Mouse (Mus musculus) kidney, postnatal 0 days (tissue): ENCODE data around the gene Lrrn4cl. TPM values are rescaled to one million over a fixed set of nuclear protein-coding genes. Genes with fewer than 3 reads are reported as not detected.

Experiments
- ATAC-seq: fragments of 200-750 bp; cut with Nextera tagmentation; replicated peaks from 2 replicates; pipeline ENCODE4 v1.8.0; 2017; ENCODE audit warnings: low read depth, moderate number of reproducible peaks, moderate TSS enrichment, moderate library complexity; ENCODE audit not compliant: low FRiP score
- DNase-seq: peaks from one replicate; pipeline ENCODE4 v3.0.0-alpha.2; 2016; ENCODE audit warnings: low spot score
- H3K27ac ChIP-seq: fragments of 300-500 bp; sonication (generic); 2 replicates; pipeline ENCODE4 v1.5.1; 2014; ENCODE audit warnings: mild to moderate bottlenecking
- H3K27me3 ChIP-seq: fragments of 300-500 bp; sonication (generic); 2 replicates; pipeline ENCODE4 v1.6.1; 2014; ENCODE audit warnings: low read length, mixed read lengths; ENCODE audit not compliant: insufficient read depth
- H3K36me3 ChIP-seq: fragments of 300-500 bp; sonication (generic); 2 replicates; pipeline ENCODE4 v1.6.1; 2014; ENCODE audit warnings: low read length, mixed read lengths; ENCODE audit not compliant: insufficient read depth
- H3K4me1 ChIP-seq: fragments of 300-500 bp; sonication (generic); replicated peaks from 2 replicates; pipeline ENCODE4 v1.6.1; 2014; ENCODE audit warnings: antibody characterized with exemption, low read length, mixed read lengths; ENCODE audit not compliant: insufficient read depth
- H3K4me2 ChIP-seq: fragments of 300-500 bp; sonication (generic); 2 replicates; pipeline ENCODE4 v1.6.1; 2014; ENCODE audit warnings: mild to moderate bottlenecking, low read length, moderate library complexity, mixed read lengths
- H3K4me3 ChIP-seq: fragments of 300-500 bp; sonication (generic); replicated peaks from 2 replicates; pipeline ENCODE4 v1.5.1; 2014; ENCODE audit warnings: low read depth, low read length
- H3K9ac ChIP-seq: fragments of 300-500 bp; sonication (generic); 2 replicates; pipeline ENCODE4 v1.6.1; 2014; ENCODE audit warnings: low read depth, low read length
- H3K9me3 ChIP-seq: fragments of 300-500 bp; sonication (generic); replicated peaks from 2 replicates; pipeline ENCODE4 v1.6.1; 2016; ENCODE audit warnings: low read length, inconsistent platforms, mixed read lengths
- CTCF ChIP-seq: IDR thresholded peaks from 2 replicates; pipeline ENCODE4 v1.5.1; 2016; ENCODE audit warnings: antibody characterized with exemption, low read depth, mild to moderate bottlenecking, moderate library complexity
- WGBS: fragments of 180-500 bp; shearing (Covaris S2); extraction: QIAGEN DNeasy Blood & Tissue Kit; methylation state at CpG from one replicate; pipeline ENCODE4 v1.1.7; 2014; 5-methylcytosine and 5-hydroxymethylcytosine counted together
- polyA plus RNA-seq: library from polyadenylated mRNA; unstranded; fragments of >200 nt; fragmentation: Nextera tagmentation; extraction: Ambion mirVana; gene quantifications from 2 replicates; pipeline ENCODE4 v1.2.1, GENCODE M21; 2015

Gene Lrrn4cl
- polyA plus RNA-seq, 1 experiment from 2014 or later: 1.1 TPM

DNA sequence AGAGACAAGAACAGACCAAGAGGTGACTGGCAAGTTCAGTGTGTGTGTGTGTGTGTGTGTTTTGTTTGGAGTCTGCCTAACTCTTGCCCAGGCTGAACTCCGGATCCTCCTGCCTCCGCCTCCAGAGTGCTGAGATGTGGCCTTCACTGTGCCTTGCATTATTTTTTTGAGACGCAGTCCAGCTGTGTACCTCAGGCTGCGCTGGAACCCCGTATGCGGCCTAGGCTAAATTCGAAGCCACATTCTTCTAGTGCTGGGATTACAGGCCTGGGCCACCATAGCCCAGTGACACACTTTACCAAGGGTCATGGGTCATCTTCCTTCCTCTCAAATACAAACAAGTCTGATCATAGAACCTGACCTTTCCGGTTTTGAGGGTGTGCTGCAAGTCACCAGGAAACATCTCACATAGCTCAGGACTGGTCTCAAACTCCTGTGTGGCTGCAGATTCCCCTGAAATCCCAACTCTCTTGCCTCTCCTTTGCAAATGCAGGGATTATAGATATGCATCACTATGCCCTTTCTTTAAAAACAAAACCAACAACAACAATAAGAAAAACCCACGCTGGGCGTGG lies 21.8 kb downstream of the Lrrn4cl start:
- H3K36me3 ChIP-seq: peaks cover 31% of the 10 kb centered on the region
- DNase-seq: no peak
- H3K4me1 ChIP-seq: 0 out of 2 replicates have a peak, but pooled peaks cover 5% of the 10 kb centered on the region
- peak overlapping the region; percentile 96 for H3K4me3 ChIP-seq
- no peak for ATAC-seq
- H3K27ac ChIP-seq: peak overlapping the region; percentile 90
- peak overlapping the region; percentile 96 for H3K9ac ChIP-seq
- H3K27me3 ChIP-seq: no peaks in the 10 kb centered on the region
- 63% methylated on average over 10 of the region's 10 CpGs for WGBS
- no peaks in the 10 kb centered on the region for H3K9me3 ChIP-seq
- peak overlapping the region; percentile 80 for H3K4me2 ChIP-seq
- no peak for TF ChIP-seq CTCF

DNA sequence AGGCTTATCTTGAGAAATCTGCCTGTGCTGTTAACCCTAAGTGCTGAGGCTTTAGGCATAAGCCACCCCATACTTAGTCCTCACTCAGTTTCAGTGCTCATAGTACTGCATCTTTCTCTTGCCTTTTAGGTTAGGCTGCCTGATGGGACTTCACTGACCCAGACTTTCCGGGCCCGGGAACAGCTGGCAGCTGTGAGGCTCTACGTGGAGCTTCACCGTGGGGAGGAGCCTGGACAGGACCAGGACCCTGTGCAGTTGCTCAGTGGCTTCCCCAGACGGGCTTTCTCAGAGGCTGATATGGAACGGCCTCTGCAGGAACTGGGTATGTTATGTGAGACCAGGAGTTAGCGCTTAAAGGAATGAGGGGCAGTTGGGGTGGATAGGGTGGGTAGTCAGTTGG lies 24.5 kb downstream of the Lrrn4cl start:
- DNase-seq: no peak
- 90% methylated on average over 7 of the region's 7 CpGs for WGBS
- no peak overlapping the region for H3K4me3 ChIP-seq
- peaks cover 31% of the 10 kb centered on the region for H3K36me3 ChIP-seq
- no peak overlapping the region for H3K4me2 ChIP-seq
- no peak for TF ChIP-seq CTCF
- no peak overlapping the region for H3K9ac ChIP-seq
- no peak overlapping the region for H3K27ac ChIP-seq
- H3K27me3 ChIP-seq: no peaks in the 10 kb centered on the region
- no peaks in the 10 kb centered on the region for H3K9me3 ChIP-seq
- H3K4me1 ChIP-seq: 0 out of 2 replicates have a peak, but pooled peaks cover 5% of the 10 kb centered on the region
- ATAC-seq: no peak

DNA sequence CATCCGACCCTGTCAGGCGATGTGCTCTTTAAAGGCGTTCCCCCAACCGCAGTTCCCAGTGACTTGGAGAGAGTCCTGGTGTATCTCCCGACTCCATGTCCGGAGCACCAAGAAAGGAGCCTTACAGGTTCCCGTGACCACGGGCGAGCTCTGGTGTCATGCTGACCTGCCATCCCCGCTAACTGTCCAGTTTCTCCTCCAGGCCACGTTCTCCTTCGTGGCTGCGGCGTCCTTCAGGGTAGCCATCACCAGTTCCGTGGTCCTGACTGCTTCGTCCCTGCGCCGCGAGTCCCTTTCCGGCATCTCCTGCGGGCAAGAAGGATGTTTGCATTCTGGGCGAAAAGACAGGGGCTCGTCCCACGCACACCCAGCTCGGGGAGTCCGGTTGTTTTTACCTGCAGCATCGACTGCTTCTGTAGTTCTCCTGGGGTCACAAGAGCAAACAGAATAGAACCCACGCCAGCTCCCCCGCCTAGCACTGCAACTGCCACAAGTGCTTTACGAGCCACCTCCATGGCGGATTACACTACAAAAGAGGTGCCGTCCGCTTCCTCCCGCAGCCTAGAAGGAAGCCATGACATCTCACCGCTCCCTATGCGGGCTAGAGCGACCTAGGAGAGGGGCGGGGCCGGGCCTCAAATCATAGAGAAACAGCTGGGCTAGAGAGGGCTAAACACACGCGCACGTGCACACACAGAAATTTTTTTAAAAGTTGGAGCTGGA lies 29.9 kb downstream of the Lrrn4cl start, which contains the start of gene Uqcc3:
TSS of gene Uqcc3 (minus strand) at position 613 of the 723 bp plus-strand sequence.
- under 1% methylated on average over 42 of the region's 42 CpGs for WGBS
- Histone ChIP-seq H3K9ac (peak within 1 kb of the TSS; percentile 88), H3K4me2 (peak within 1 kb of the TSS; percentile 78), H3K36me3 (peaks cover 10% of the 10 kb centered on the region), H3K9me3 (no peaks in the 10 kb centered on the region), H3K27ac (peak within 1 kb of the TSS; percentile 87), H3K4me3 (peak within 1 kb of the TSS; percentile 81), H3K4me1 (no peaks in the 10 kb centered on the region), H3K27me3 (no peaks in the 10 kb centered on the region)
- TF ChIP-seq CTCF: no peak
- ATAC-seq (peak; percentile 96), DNase-seq (peak; percentile 97)

DNA sequence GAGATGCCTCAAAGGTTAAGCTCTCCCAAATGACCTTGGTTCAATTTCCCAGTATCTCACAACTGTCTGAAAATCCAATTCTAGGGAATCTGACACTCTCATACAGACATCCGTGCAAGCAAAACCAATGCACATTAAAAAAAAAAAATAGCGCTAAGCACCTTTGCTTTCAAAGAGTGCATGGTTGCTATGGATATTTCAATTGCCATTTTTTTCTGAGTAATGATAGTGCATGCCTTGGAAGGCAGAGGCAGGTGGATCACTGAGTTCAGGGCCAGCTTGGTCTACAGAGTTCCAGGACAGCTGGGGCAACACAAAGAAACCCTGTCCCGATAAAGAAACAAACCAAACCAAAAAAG lies 30.4 kb downstream of the Lrrn4cl start:
- ATAC-seq: peak; percentile 23; the same call in 1 of the 2 replicates
- no peak for DNase-seq
- peak overlapping the region; percentile 88; the same call in 1 of the 2 replicates for H3K9ac ChIP-seq
- H3K4me1 ChIP-seq: no peaks in the 10 kb centered on the region
- H3K27me3 ChIP-seq: no peaks in the 10 kb centered on the region
- no peaks in the 10 kb centered on the region for H3K9me3 ChIP-seq
- peak overlapping the region; percentile 78 for H3K4me2 ChIP-seq
- H3K36me3 ChIP-seq: peaks cover 10% of the 10 kb centered on the region
- peak overlapping the region; percentile 81 for H3K4me3 ChIP-seq
- WGBS: 12% methylated on average over 3 of the region's 3 CpGs
- TF ChIP-seq CTCF: no peak
- H3K27ac ChIP-seq: no peak overlapping the region; the same call in 1 of the 2 replicates

DNA sequence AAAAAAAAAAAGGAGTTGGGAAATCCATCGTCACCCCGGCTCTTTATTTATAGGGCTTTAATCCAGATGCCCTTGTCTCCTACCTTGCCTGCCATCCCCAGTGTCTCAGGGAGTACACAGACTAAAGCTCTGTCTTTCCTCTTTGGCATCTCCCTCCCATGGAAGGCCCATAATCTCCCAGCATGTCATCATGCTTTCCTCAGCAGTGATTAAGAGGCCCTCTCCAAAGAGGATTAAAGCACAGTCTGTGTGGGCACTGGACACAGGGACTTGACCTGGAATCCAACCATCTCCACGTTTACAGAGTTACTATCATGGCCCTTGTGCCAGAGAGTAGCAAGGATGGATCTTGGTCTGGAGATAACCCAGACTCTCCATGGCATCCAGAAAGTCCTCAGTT lies 33.0 kb downstream of the Lrrn4cl start, which contains the start of the genes Lbhd1 and Gm49403:
TSS of gene Lbhd1 (plus strand) at position 117 of the 400 bp plus-strand sequence.
TSS of gene Gm49403 (plus strand) at position 315 of the 400 bp plus-strand sequence.
- TF ChIP-seq CTCF: no peak
- Histone ChIP-seq H3K4me3 (no peak within 1 kb of the TSS), H3K36me3 (no peaks in the 10 kb centered on the region), H3K4me2 (no peak within 1 kb of the TSS), H3K27me3 (no peaks in the 10 kb centered on the region), H3K4me1 (0 out of 2 replicates have a peak, but pooled peaks cover 5% of the 10 kb centered on the region), H3K27ac (no peak within 1 kb of the TSS), H3K9me3 (no peaks in the 10 kb centered on the region), H3K9ac (no peak within 1 kb of the TSS)
- DNase-seq (no peak), ATAC-seq (no peak)
- 78% methylated on average over 3 of the region's 3 CpGs for WGBS

DNA sequence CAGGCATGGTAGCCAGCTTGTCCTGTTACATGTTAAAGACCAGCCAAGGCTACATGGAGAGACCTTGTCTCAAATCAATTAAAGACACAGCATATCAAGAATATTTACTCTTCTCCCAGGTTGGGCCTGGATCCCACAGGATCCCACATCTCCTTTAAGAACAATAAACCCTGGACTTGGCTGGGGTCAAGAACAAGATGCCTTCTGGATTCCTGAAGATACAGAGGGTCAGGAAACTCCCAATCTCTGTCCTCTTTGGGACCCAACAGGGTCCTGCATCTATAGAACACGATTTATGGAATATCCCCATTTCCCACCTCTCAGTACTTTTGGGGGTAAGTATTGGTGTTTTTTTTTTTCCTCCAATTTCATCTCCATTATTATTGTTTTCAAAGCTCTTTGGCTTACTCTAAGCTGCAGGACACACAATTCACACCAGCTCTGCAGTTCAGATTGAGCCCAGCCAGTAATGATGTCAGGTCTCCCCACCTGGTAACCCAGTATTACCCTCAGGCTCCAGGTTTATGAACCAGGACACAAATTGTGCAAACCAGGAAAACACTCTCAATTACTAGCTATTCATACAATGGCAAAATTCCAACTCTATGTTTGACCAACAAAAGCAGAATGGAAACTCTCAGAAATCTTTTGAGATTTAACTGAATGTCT lies 36.5 kb downstream of the Lrrn4cl start:
- H3K9ac ChIP-seq: no peak overlapping the region
- WGBS: 48% methylated on average over 1 of the region's 1 CpGs
- H3K36me3 ChIP-seq: no peaks in the 10 kb centered on the region
- peak; percentile 23 for DNase-seq
- TF ChIP-seq CTCF: no peak
- 0 out of 2 replicates have a peak, but pooled peaks cover 5% of the 10 kb centered on the region for H3K4me1 ChIP-seq
- H3K4me2 ChIP-seq: peak overlapping the region; percentile 72; the same call in 1 of the 2 replicates
- H3K27me3 ChIP-seq: no peaks in the 10 kb centered on the region
- H3K4me3 ChIP-seq: no peak overlapping the region
- no peaks in the 10 kb centered on the region for H3K9me3 ChIP-seq
- no peak for ATAC-seq
- H3K27ac ChIP-seq: no peak overlapping the region
